9 mouse cellular contexts compared by ENCODE assay signal in the genomic region with DNA sequence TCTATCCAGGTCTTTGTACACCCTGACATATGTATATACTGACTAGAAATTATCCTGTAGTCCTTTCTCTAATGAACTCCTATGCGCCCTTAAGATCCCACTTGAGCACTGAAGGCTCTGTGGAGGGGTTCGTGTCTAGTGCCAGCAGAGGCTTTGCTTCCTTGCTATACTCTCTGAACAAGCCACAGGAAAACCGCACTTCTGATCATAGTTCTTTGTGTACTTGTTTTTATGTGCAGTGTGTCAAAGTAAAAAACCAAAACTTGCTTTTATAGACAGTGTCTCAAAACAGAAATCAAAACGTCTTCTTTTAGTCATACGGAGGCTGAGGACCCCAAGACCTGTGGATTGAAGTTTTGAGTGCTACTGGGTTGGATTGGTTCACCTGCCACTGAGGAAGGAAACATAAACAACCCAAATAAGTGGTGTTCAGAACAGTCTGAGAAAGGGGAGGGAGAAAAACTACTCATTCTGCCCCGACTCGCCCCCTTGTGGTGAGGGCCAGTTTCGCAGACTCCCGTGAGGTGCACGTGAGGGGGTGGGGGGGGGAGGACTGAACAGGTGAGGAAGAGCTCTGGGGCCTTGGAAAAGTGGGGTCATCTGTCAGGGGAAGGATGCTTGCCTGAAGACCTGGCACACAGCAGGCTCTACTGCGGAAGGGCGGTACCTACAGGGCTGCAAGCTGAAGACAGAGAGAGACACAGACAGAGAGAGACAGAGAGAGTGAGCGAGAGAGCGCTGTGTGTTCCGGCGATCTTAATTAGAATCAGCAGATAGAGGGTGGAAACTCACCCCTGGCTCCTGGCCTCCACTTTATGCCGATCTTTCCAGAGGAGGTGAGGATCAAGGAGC. TPM values are rescaled to one million over a fixed set of nuclear protein-coding genes. Genes with fewer than 3 reads are reported as not detected.
DNase-seq lines count a peak whose midpoint lies in the region; ATAC-seq and TF ChIP-seq lines count a peak whose summit lies in the region.
"Had no signal": no experiment of that assay in that cellular context is flagged by ENCODE, and none has a peak within 500 bp of the region (broad histone marks: within the 10 kb centered on the region; RNA-seq: fewer than 3 reads in every experiment).

No protein-coding gene starts in this region.

- H3K27ac ChIP-seq in heart, embryonic 16.5 days (ENCODE audit: low read length) = no peak overlapping the region
- no peak overlapping the region for H3K27ac ChIP-seq in liver, adult 2 months (replicated peaks; ENCODE audit: insufficient read depth, low read depth, low read length)
- no peak overlapping the region for H3K27ac ChIP-seq in neural tube, embryonic 11.5 days (ENCODE audit: low read depth, low read length)
- H3K27ac ChIP-seq: liver, embryonic 13.5 days had no signal

- H3K36me3 ChIP-seq in heart, embryonic 16.5 days (ENCODE audit: control insufficient read depth, insufficient read depth) = no peaks in the 10 kb centered on the region
- H3K36me3 ChIP-seq in liver, adult 2 months (ENCODE audit: control insufficient read depth, insufficient read depth, low read length) = no peaks in the 10 kb centered on the region
- H3K36me3 ChIP-seq in neural tube, embryonic 11.5 days (ENCODE audit: control insufficient read depth, insufficient read depth, low read length) = no peaks in the 10 kb centered on the region
- H3K36me3 ChIP-seq: liver, embryonic 13.5 days had no signal

- no peak overlapping the region for H3K4me3 ChIP-seq in heart, embryonic 16.5 days (ENCODE audit: low read length)
- no peak overlapping the region for H3K4me3 ChIP-seq in liver, adult 2 months (ENCODE audit: insufficient read depth, low read depth, low read length)
- no peak overlapping the region for H3K4me3 ChIP-seq in neural tube, embryonic 11.5 days (ENCODE audit: low read depth, low read length)
- H3K4me3 ChIP-seq: liver, embryonic 13.5 days had no signal

- peaks cover 7% of the 10 kb centered on the region for H3K9me3 ChIP-seq in heart, embryonic 16.5 days (replicated peaks; ENCODE audit: control insufficient read depth, low read length)
- H3K9me3 ChIP-seq in neural tube, embryonic 11.5 days (ENCODE audit: control insufficient read depth, low read length) = no peaks in the 10 kb centered on the region
- H3K9me3 ChIP-seq: liver, embryonic 13.5 days had no signal

- WGBS in heart, embryonic 16.5 days = 37% methylated on average over 17 of the region's 17 CpGs
- WGBS in liver, adult 2 months = 45% methylated on average over 17 of the region's 17 CpGs
- 45% methylated on average over 17 of the region's 17 CpGs for WGBS in neural tube, embryonic 11.5 days

- peak; percentile 61 for TF ChIP-seq CTCF in brain, embryonic 14.5 days (IDR thresholded peaks at IDR 0.05; ENCODE audit: borderline replicate concordance, extremely low read depth, insufficient read depth, insufficient read length)
- peak; percentile 78 for TF ChIP-seq CTCF in liver, adult 2 months (IDR thresholded peaks at IDR 0.05; ENCODE audit: low read depth, low read length)

- H3K9ac ChIP-seq in heart, embryonic 16.5 days (ENCODE audit: low read length) = no peak overlapping the region
- H3K9ac ChIP-seq in liver, adult 2 months (ENCODE audit: low read depth, low read length) = no peak overlapping the region
- no peak overlapping the region for H3K9ac ChIP-seq in neural tube, embryonic 11.5 days (ENCODE audit: low read length)
- H3K9ac ChIP-seq: liver, embryonic 13.5 days had no signal

- H3K27me3 ChIP-seq in heart, embryonic 16.5 days (ENCODE audit: control insufficient read depth, insufficient read depth, low read length) = no peaks in the 10 kb centered on the region
- no peaks in the 10 kb centered on the region for H3K27me3 ChIP-seq in liver, adult 2 months (ENCODE audit: control insufficient read depth, insufficient read depth, low read length)
- H3K27me3 ChIP-seq in neural tube, embryonic 11.5 days (ENCODE audit: control insufficient read depth, insufficient read depth, low read length) = no peaks in the 10 kb centered on the region
- H3K27me3 ChIP-seq: liver, embryonic 13.5 days had no signal

- no peak overlapping the region for H3K4me2 ChIP-seq in heart, embryonic 16.5 days (ENCODE audit: low read depth, low read length)
- H3K4me2 ChIP-seq in neural tube, embryonic 11.5 days (ENCODE audit: low read depth) = no peak overlapping the region
- H3K4me2 ChIP-seq: liver, embryonic 13.5 days had no signal

- no peaks in the 10 kb centered on the region for H3K4me1 ChIP-seq in heart, embryonic 16.5 days (ENCODE audit: control insufficient read depth, insufficient read depth, low read length)
- no peaks in the 10 kb centered on the region for H3K4me1 ChIP-seq in liver, adult 2 months (ENCODE audit: control insufficient read depth, insufficient read depth, low read length)
- H3K4me1 ChIP-seq in neural tube, embryonic 11.5 days (ENCODE audit: control insufficient read depth, insufficient read depth, low read length) = no peaks in the 10 kb centered on the region
- H3K4me1 ChIP-seq: liver, embryonic 13.5 days had no signal

- peak; percentile 93 for ATAC-seq in CD4-positive, CD25-positive, alpha-beta regulatory T cell, adult 4 months
- peak; percentile 37; the same call in 1 of the 2 replicates for ATAC-seq in heart, embryonic 16.5 days (replicated peaks; ENCODE audit: extremely low read depth, insufficient read depth, low FRiP score)
- ATAC-seq in neural tube, embryonic 11.5 days (ENCODE audit: insufficient read depth, low FRiP score, low TSS enrichment) = no peak

- TF ChIP-seq POLR2A in brain, embryonic 14.5 days (IDR thresholded peaks at IDR 0.05; ENCODE audit: borderline replicate concordance, extremely low read depth, insufficient read depth, insufficient read length, poor library complexity, severe bottlenecking) = no peak
- TF ChIP-seq POLR2A in liver, adult 2 months (IDR thresholded peaks at IDR 0.05; ENCODE audit: extremely low read depth, insufficient read depth, low read length) = no peak

- DNase-seq in heart, adult 11 months = peak; percentile 86
- no peak for DNase-seq in heart, postnatal 25 days (ENCODE audit: low spot score)
- peak; percentile 11 for DNase-seq in brain, embryonic 14.5 days (ENCODE audit: low read depth)
- no peak for DNase-seq in liver, adult 2 months (ENCODE audit: extremely low read depth, low read depth, low spot score)
- DNase-seq in neural tube, embryonic 11.5 days (ENCODE audit: low spot score) = peak; percentile 26
- no peak for DNase-seq in layer of hippocampus, adult 8-10 months (ENCODE audit: low spot score in 2 of 2)
- DNase-seq: liver, embryonic 13.5 days had no signal

- intact Hi-C loops in heart, postnatal 25 days (cut with DNase I) = no loop called here

- H3K79me2 ChIP-seq in liver, adult 2 months (ENCODE audit: control insufficient read depth, insufficient read depth, low read length) = no peaks in the 10 kb centered on the region

RNA-seq across cellular contexts. Expression of a gene that starts 48.3 kb away (rescaled TPM):
- 100 to 1,000 TPM in 1 of 2 experiments, 10 to 100 TPM in 1; 94.6 to 112 TPM for total RNA-seq in heart, postnatal 25 days (2021)
- 10 to 100 TPM; 13.0 to 18.1 TPM for polyA plus RNA-seq in CD4-positive, CD25-positive, alpha-beta regulatory T cell, adult 4 months (2017; shearing (Covaris generic))
- 230 and 250 TPM in 2 replicates for polyA plus RNA-seq in brain, embryonic 14.5 days (2012; rRNA removed)
- polyA plus RNA-seq in heart, embryonic 16.5 days (2015; fragmentation: Nextera tagmentation; extraction: Ambion mirVana) = 55.2 and 58.9 TPM in 2 replicates
- total RNA-seq in liver, adult 2 months (2014; rRNA removed) = 99.7 and 101 TPM in 2 replicates
- polyA plus RNA-seq in liver, adult 2 months (2012; rRNA removed) = 250 and 257 TPM in 2 replicates
- 87.3 and 100.0 TPM in 2 replicates for polyA plus RNA-seq in neural tube, embryonic 11.5 days (2014; fragmentation: Nextera tagmentation; extraction: Ambion mirVana)
- 100 to 1,000 TPM; 171 to 185 (median 176) TPM for total RNA-seq in layer of hippocampus, adult 8-10 months (2022)

Comparison
In these comparisons a context has a peak if more than half of its experiments do, and no peak if none do; other contexts are left out.
1. DNase-seq: peak in heart, adult 11 months (single experiment), brain, embryonic 14.5 days (single experiment) and neural tube, embryonic 11.5 days (single experiment); none in heart, postnatal 25 days (single experiment), liver, adult 2 months (single experiment) and layer of hippocampus, adult 8-10 months (0 of 2).